Mouse (Mus musculus) liver, embryonic 15.5 days (tissue): ENCODE measurements around the gene Gsg1l. TPM values are rescaled to one million over a fixed set of nuclear protein-coding genes. Genes with fewer than 3 reads are reported as not detected.

Experiments used
- ATAC-seq: fragments of 200-750 bp; cut with Nextera tagmentation; 2 replicates; pipeline ENCODE4 v1.8.0; 2017; ENCODE audit warnings: moderate number of reproducible peaks, mild to moderate bottlenecking, moderate library complexity; ENCODE audit not compliant: insufficient read depth
- H3K27ac ChIP-seq: fragments of 300-500 bp; sonication (generic); replicated peaks from 2 replicates; pipeline ENCODE4 v1.5.1; 2015; ENCODE audit warnings: mild to moderate bottlenecking, inconsistent platforms
- H3K27me3 ChIP-seq: fragments of 300-500 bp; sonication (generic); 2 replicates; pipeline ENCODE4 v1.6.1; 2015; ENCODE audit warnings: mild to moderate bottlenecking, inconsistent platforms
- H3K36me3 ChIP-seq: fragments of 300-500 bp; sonication (generic); replicated peaks from 2 replicates; pipeline ENCODE4 v1.6.1; 2015; ENCODE audit warnings: moderate library complexity, mild to moderate bottlenecking, inconsistent platforms
- H3K4me1 ChIP-seq: fragments of 300-500 bp; sonication (generic); replicated peaks from 2 replicates; pipeline ENCODE4 v1.6.1; 2015; ENCODE audit warnings: inconsistent platforms
- H3K4me2 ChIP-seq: fragments of 300-500 bp; sonication (generic); 2 replicates; pipeline ENCODE4 v1.6.1; 2015; ENCODE audit warnings: moderate library complexity, mild to moderate bottlenecking, inconsistent platforms
- H3K4me3 ChIP-seq: fragments of 300-500 bp; sonication (generic); replicated peaks from 2 replicates; pipeline ENCODE4 v1.5.1; 2015; ENCODE audit warnings: mild to moderate bottlenecking, inconsistent platforms
- H3K9ac ChIP-seq: fragments of 300-500 bp; sonication (generic); 2 replicates; pipeline ENCODE4 v1.6.1; 2015; ENCODE audit warnings: moderate library complexity, mild to moderate bottlenecking, inconsistent platforms
- H3K9me3 ChIP-seq: fragments of 300-500 bp; sonication (generic); replicated peaks from 2 replicates; pipeline ENCODE4 v1.6.1; 2016; ENCODE audit warnings: inconsistent platforms
- WGBS: fragments of 180-500 bp; shearing (Covaris S2); methylation state at CpG from one replicate; pipeline ENCODE4 v1.1.7; 2015; ENCODE audit warnings: mixed read lengths; ENCODE audit not compliant: insufficient replicate concordance; 5-methylcytosine and 5-hydroxymethylcytosine counted together
- polyA plus RNA-seq: library from polyadenylated mRNA; unstranded; fragments of >200 nt; fragmentation: Nextera tagmentation; extraction: Ambion mirVana; gene quantifications from 2 replicates; pipeline ENCODE4 v1.2.1, GENCODE M21; 2015

Gene Gsg1l
- polyA plus RNA-seq, 1 experiment from 2014 or later: 0.09 TPM

DNA sequence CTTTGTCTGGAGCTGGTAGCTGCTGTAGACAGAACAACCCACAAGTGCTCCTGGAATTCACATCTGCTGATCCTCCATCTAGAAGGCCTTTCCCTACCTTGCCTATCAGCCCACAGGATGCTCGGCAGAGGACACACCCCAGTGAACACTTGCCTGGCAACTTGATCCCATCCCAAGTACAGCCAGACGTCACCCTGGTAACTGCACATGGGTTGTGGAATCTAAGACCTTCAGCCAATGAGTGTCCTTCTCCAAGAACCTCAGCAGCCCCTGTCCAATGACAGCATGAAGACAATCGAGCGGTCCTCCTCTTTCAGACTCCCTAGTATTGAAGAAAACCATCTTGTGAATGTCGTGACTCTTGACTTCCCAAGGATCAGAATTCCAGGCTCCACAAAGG, 80.5 kb downstream of the Gsg1l start:
- no peaks in the 10 kb centered on the region for H3K36me3 ChIP-seq
- no peaks in the 10 kb centered on the region for H3K9me3 ChIP-seq
- H3K9ac ChIP-seq: no peak overlapping the region
- H3K4me3 ChIP-seq: no peak overlapping the region
- WGBS: 63% methylated on average over 5 of the region's 5 CpGs
- no peak overlapping the region for H3K4me2 ChIP-seq
- H3K27ac ChIP-seq: no peak overlapping the region
- no peak for ATAC-seq
- no peaks in the 10 kb centered on the region for H3K4me1 ChIP-seq
- peaks cover 5% of the 10 kb centered on the region for H3K27me3 ChIP-seq

GRCm38 (mm10) chr7:125999921-126000320, 82.3 kb downstream of the Gsg1l start:
- H3K4me2 ChIP-seq: no peak overlapping the region
- 80% methylated on average over 3 of the region's 3 CpGs for WGBS
- H3K27me3 ChIP-seq: peaks cover 5% of the 10 kb centered on the region
- H3K4me3 ChIP-seq: no peak overlapping the region
- no peaks in the 10 kb centered on the region for H3K4me1 ChIP-seq
- H3K9ac ChIP-seq: no peak overlapping the region
- ATAC-seq: no peak
- no peaks in the 10 kb centered on the region for H3K36me3 ChIP-seq
- no peaks in the 10 kb centered on the region for H3K9me3 ChIP-seq
- no peak overlapping the region for H3K27ac ChIP-seq

GRCm38 (mm10) chr7:125996151-125996550, 86.1 kb downstream of the Gsg1l start:
- Histone ChIP-seq H3K27ac (no peak overlapping the region), H3K4me2 (no peak overlapping the region), H3K27me3 (0 out of 2 replicates have a peak, but pooled peaks cover 5% of the 10 kb centered on the region), H3K4me3 (no peak overlapping the region), H3K9me3 (no peaks in the 10 kb centered on the region), H3K36me3 (no peaks in the 10 kb centered on the region), H3K4me1 (no peaks in the 10 kb centered on the region), H3K9ac (no peak overlapping the region)
- no peak for ATAC-seq
- WGBS: 74% methylated on average over 1 of the region's 1 CpGs

DNA sequence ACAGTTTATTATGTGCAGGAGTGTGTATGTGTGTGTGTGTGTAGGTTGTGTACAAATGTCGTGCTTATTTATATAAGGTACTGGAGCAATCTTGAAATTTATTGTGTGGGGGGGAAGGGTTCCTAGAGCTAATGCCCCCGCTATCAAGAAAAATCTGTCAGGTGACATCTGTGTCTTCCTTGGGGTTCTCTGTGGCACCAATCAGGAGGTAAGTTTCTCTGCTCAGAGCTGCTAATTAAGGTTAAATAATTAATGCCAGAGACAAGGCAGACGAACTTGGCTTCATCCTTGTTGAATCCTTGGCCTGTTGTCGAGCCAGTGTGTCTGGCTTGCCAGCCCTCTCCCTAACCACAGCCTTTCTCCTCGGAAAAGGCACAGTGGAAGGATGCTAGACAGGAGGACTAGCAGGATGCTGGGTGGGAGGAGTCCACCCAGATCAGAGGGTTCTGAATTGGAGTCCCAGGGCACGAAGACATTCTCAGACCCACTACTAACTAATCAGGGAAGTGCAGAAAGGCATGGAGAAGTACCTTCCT, 89.8 kb downstream of the Gsg1l start:
- H3K4me1 ChIP-seq: no peaks in the 10 kb centered on the region
- H3K36me3 ChIP-seq: no peaks in the 10 kb centered on the region
- no peak overlapping the region for H3K4me2 ChIP-seq
- no peaks in the 10 kb centered on the region for H3K9me3 ChIP-seq
- H3K27me3 ChIP-seq: no peaks in the 10 kb centered on the region
- WGBS: 51% methylated on average over 6 of the region's 6 CpGs
- no peak overlapping the region for H3K27ac ChIP-seq
- no peak for ATAC-seq
- no peak overlapping the region for H3K9ac ChIP-seq
- H3K4me3 ChIP-seq: no peak overlapping the region

DNA sequence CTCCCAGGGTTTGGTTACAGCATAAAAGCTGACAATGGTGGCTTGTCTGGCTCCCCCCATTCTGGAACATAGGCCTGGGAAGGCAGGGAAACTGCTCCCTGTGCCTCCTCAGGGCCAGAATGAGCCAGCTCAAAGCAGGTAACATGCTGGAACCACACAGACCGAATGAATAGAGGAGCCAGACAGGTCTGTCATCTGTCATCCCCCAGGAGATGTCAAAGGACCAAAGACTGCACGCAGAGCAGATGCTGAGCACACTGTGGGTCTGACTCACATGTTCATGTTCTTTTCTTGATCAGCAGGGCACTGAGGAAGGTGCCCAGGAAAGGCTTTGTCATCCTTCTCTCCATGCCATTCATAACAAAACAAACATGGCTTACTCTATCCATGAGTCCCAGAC, 90.4 kb downstream of the Gsg1l start:
- Histone ChIP-seq H3K9ac (no peak overlapping the region), H3K4me2 (no peak overlapping the region), H3K9me3 (no peaks in the 10 kb centered on the region), H3K4me1 (no peaks in the 10 kb centered on the region), H3K36me3 (no peaks in the 10 kb centered on the region), H3K27me3 (no peaks in the 10 kb centered on the region), H3K4me3 (no peak overlapping the region), H3K27ac (no peak overlapping the region)
- no peak for ATAC-seq
- WGBS: 43% methylated on average over 2 of the region's 2 CpGs

- Histone ChIP-seq H3K27me3 (no peaks in the 10 kb centered on the region; the same call in 1 of the 2 replicates), H3K27ac (no peak overlapping the region), H3K9ac (no peak overlapping the region), H3K9me3 (no peaks in the 10 kb centered on the region), H3K4me1 (no peaks in the 10 kb centered on the region), H3K4me3 (no peak overlapping the region), H3K36me3 (no peaks in the 10 kb centered on the region), H3K4me2 (no peak overlapping the region)
- 63% methylated on average over 7 of the region's 7 CpGs for WGBS
- ATAC-seq: no peak
Observed at GRCm38 (mm10) chr7:125989969-125990368, 92.2 kb downstream of the Gsg1l start.

DNA sequence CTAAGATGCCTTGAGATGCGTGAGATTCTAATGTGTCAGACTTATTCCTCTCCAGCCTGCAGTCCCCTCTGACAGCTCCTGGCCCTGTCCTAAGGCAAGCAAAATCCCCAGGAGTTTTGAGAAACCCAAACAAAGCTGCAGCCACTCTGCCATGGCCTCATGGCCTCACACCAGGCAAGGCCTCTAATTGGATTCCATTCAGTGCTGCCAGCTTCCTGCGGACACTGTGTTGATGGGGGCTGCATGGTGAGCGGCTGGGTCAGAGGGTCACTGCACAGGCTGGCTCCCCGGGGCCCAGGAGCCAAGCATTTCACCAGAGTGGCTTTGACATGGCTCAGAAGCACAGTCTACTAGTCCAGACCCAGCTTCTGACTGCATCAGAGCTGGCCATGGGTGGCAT, 92.7 kb downstream of the Gsg1l start:
- H3K27ac ChIP-seq: no peak overlapping the region
- no peaks in the 10 kb centered on the region for H3K4me1 ChIP-seq
- H3K27me3 ChIP-seq: no peaks in the 10 kb centered on the region; the same call in 1 of the 2 replicates
- no peak for ATAC-seq
- no peaks in the 10 kb centered on the region for H3K36me3 ChIP-seq
- WGBS: 49% methylated on average over 4 of the region's 4 CpGs
- H3K9me3 ChIP-seq: no peaks in the 10 kb centered on the region
- H3K4me2 ChIP-seq: no peak overlapping the region
- H3K4me3 ChIP-seq: no peak overlapping the region
- no peak overlapping the region for H3K9ac ChIP-seq

GRCm38 (mm10) chr7:125988326-125988725, 93.9 kb downstream of the Gsg1l start:
- ATAC-seq: no peak
- Histone ChIP-seq H3K36me3 (no peaks in the 10 kb centered on the region), H3K27ac (no peak overlapping the region), H3K9ac (no peak overlapping the region), H3K4me1 (no peaks in the 10 kb centered on the region), H3K4me2 (no peak overlapping the region), H3K9me3 (no peaks in the 10 kb centered on the region), H3K4me3 (no peak overlapping the region), H3K27me3 (peaks cover 5% of the 10 kb centered on the region)
- WGBS: 52% methylated on average over 3 of the region's 3 CpGs

- no peaks in the 10 kb centered on the region for H3K36me3 ChIP-seq
- ATAC-seq: no peak
- no peaks in the 10 kb centered on the region for H3K9me3 ChIP-seq
- no peak overlapping the region for H3K27ac ChIP-seq
- H3K4me3 ChIP-seq: no peak overlapping the region
- H3K27me3 ChIP-seq: peaks cover 5% of the 10 kb centered on the region
- WGBS: 60% methylated on average over 3 of the region's 3 CpGs
- H3K4me1 ChIP-seq: no peaks in the 10 kb centered on the region
- H3K4me2 ChIP-seq: no peak overlapping the region
- no peak overlapping the region for H3K9ac ChIP-seq
Observed at GRCm38 (mm10) chr7:125987117-125987516, 95.1 kb downstream of the Gsg1l start.

GRCm38 (mm10) chr7:125985565-125985964, 96.6 kb downstream of the Gsg1l start:
- Histone ChIP-seq H3K4me1 (no peaks in the 10 kb centered on the region), H3K9ac (no peak overlapping the region), H3K27ac (no peak overlapping the region), H3K4me2 (no peak overlapping the region), H3K36me3 (no peaks in the 10 kb centered on the region), H3K9me3 (no peaks in the 10 kb centered on the region), H3K27me3 (peaks cover 5% of the 10 kb centered on the region), H3K4me3 (no peak overlapping the region)
- 51% methylated on average over 10 of the region's 10 CpGs for WGBS
- no peak for ATAC-seq

DNA sequence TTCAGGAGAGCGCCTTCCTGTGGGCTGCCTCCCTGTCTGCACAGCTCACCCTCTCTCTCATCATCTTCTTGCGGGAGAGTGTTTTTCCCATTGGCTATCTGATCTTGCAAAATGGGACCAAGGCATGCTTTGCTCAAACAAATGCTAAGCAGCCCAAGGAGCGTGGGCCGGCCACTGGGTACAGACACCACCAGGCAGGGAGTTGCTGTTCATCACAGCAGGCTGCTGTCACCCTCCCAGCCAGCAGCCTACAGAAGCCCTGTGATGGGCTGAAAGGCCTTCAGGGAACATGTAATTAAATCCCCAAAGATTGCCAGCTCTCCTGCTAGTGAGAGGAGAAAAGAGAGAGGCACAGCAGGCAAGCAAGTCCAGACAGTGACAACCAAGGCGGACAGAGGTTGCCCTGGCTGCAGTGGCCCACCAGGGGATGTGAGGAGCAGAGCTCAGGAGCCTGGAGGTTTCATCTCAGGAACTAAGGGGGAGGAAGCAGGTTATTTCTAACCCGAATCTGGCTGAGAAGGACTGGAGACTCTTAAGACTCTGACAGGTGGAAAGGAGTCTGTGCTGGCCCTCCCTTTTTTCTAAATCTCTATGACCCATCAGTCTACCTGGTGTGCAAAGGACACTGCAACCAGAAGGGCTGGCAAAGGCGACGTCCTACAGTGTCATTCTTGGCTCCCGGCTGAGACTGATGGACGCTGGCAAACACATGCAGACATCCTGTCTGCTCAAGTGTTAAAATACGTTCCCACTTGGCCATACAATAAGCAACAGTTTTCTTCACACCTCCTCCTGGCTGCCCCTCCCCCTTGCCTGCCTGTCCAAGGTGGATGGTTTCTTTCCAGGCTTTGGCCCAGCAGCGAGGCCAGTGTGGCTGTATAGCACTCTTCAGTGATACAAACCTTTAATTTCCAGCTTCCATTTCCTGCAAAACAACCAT, 98.0 kb downstream of the Gsg1l start:
- Histone ChIP-seq H3K9ac (no peak overlapping the region), H3K4me3 (no peak overlapping the region), H3K4me2 (no peak overlapping the region), H3K4me1 (no peaks in the 10 kb centered on the region), H3K27me3 (peaks cover 5% of the 10 kb centered on the region), H3K27ac (no peak overlapping the region), H3K36me3 (no peaks in the 10 kb centered on the region), H3K9me3 (no peaks in the 10 kb centered on the region)
- no peak for ATAC-seq
- WGBS: 41% methylated on average over 12 of the region's 12 CpGs
